Mouse (Mus musculus) limb, embryonic 14.5 days (tissue): ENCODE measurements around the gene Fam160b1. TPM values are rescaled to one million over a fixed set of nuclear protein-coding genes. Genes with fewer than 3 reads are reported as not detected.
A peak's percentile ranks its signal among the peaks of the same experiment; 100 is the strongest.

ENCODE experiments used
- ATAC-seq: fragments of 200-750 bp; cut with Nextera tagmentation; 2 replicates; pipeline ENCODE4 v1.8.0; 2017; ENCODE audit warnings: low read depth, moderate number of reproducible peaks, moderate TSS enrichment; ENCODE audit not compliant: low FRiP score
- DNase-seq: peaks from one replicate; pipeline ENCODE4 v3.0.0-alpha.2; 2015; ENCODE audit warnings: low spot score
- H3K27ac ChIP-seq: fragments of 300-500 bp; sonication (generic); replicated peaks from 2 replicates; pipeline ENCODE4 v1.5.1; 2014; ENCODE audit warnings: low read depth, mild to moderate bottlenecking, low read length, moderate library complexity, mixed read lengths
- H3K27me3 ChIP-seq: fragments of 300-500 bp; sonication (generic); 2 replicates; pipeline ENCODE4 v1.6.1; 2014; ENCODE audit warnings: low read length, mixed read lengths; ENCODE audit not compliant: control insufficient read depth, insufficient read depth
- H3K36me3 ChIP-seq: fragments of 300-500 bp; sonication (generic); 2 replicates; pipeline ENCODE4 v1.6.1; 2014; ENCODE audit warnings: mild to moderate bottlenecking, low read length, moderate library complexity, mixed read lengths; ENCODE audit not compliant: control insufficient read depth, insufficient read depth
- H3K4me1 ChIP-seq: fragments of 300-500 bp; sonication (generic); 2 replicates; pipeline ENCODE4 v1.6.1; 2014; ENCODE audit warnings: antibody characterized with exemption, low read length, mixed read lengths; ENCODE audit not compliant: control insufficient read depth, insufficient read depth
- H3K4me2 ChIP-seq: fragments of 300-500 bp; sonication (generic); replicated peaks from 2 replicates; pipeline ENCODE4 v1.6.1; 2014; ENCODE audit warnings: low read depth, mild to moderate bottlenecking, low read length, moderate library complexity; ENCODE audit not compliant: severe bottlenecking
- H3K4me3 ChIP-seq: fragments of 300-500 bp; sonication (generic); replicated peaks from 2 replicates; pipeline ENCODE4 v1.5.1; 2014; ENCODE audit warnings: low read length
- H3K9ac ChIP-seq: fragments of 300-500 bp; sonication (generic); 2 replicates; pipeline ENCODE4 v1.6.1; 2014; ENCODE audit warnings: mild to moderate bottlenecking, low read depth, low read length, moderate library complexity; ENCODE audit not compliant: severe bottlenecking
- H3K9me3 ChIP-seq: fragments of 300-500 bp; sonication (generic); 2 replicates; pipeline ENCODE4 v1.6.1; 2016; ENCODE audit warnings: low read length; ENCODE audit not compliant: control insufficient read depth
- POLR2A ChIP-seq: fragments of 200-500 bp; IDR thresholded peaks from 2 replicates; pipeline ENCODE4 v1.8.0; 2012; ENCODE audit warnings: inconsistent platforms, mild to moderate bottlenecking, moderate library complexity, borderline replicate concordance; ENCODE audit not compliant: insufficient read depth, insufficient read length; ENCODE audit errors: extremely low read depth
- WGBS: fragments of 180-500 bp; shearing (Covaris S2); extraction: QIAGEN DNeasy Blood & Tissue Kit; methylation state at CpG from one replicate; pipeline ENCODE4 v1.1.7; 2014; 5-methylcytosine and 5-hydroxymethylcytosine counted together
- polyA plus RNA-seq, 2 experiments: library from polyadenylated mRNA; depleted of rRNA in 1 of 2; stranded (reverse) in 1 of 2; unstranded in 1 of 2; fragments of >200 nt; fragmentation: Nextera tagmentation in 1 of 2; extraction: Ambion mirVana in 1 of 2; gene quantifications; 2 replicates each; pipeline versions ENCODE4 v1.2.1 to v1.2.3; 2012 to 2014

Fam160b1 gene
- polyA plus RNA-seq, 2 experiments: 19.3 to 23.0 TPM

DNA sequence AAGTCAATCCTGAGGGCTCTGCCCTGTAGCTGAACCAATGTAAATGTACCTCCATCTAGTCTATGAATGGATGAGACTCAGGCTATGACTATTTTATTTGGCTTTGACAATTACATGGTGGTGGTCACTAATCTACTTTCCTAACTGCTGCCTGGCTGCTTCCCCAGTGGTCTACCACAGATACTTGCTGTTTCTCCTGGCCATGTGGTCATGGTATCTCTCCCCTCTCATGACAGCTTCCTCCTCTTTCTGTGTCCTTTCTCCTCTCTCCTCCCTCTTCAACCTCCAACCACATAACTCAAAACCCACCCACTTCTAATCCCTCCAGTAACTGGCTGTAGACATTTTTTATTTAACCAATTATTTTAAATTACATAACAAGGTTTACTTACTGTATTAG, 11.4 kb upstream of the Fam160b1 start:
- Histone ChIP-seq H3K27ac (no peak overlapping the region), H3K9ac (no peak overlapping the region), H3K4me2 (no peak overlapping the region), H3K27me3 (no peaks in the 10 kb centered on the region), H3K4me3 (no peak overlapping the region), H3K36me3 (no peaks in the 10 kb centered on the region), H3K9me3 (no peaks in the 10 kb centered on the region; the same call in 1 of the 2 replicates), H3K4me1 (peaks cover 4% of the 10 kb centered on the region; the same call in 1 of the 2 replicates)
- no peak for TF ChIP-seq POLR2A
- ATAC-seq: no peak
- DNase-seq: no peak

DNA sequence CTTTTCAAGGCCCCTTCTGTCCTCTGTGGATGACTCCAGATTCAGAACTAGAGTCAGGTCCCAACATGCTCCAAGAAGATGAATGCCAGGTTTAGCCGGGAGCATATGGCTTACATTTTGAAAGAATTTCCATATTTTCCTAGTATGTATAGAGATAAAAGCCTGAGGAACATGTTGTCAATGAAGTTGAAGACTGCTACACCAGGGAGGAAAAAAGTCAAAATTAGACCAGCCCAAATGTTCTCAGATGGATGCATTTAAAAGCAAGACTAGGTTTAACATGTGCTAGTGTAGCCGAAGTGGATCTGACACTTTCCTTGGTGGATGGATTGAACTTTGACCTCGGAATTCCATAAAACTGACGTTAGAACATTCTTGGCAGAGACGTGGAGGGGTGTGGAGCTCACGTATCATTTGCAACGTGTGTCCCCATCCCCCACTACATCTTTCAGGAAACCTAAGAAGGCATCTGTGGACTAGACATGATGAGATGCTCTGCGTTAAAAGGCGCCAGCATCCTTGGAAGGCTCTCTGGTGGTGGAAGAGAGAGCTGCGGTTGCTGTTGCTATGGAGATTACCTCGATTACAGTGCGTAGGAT, 8.0 kb upstream of the Fam160b1 start:
- peaks cover 16% of the 10 kb centered on the region for H3K4me1 ChIP-seq
- no peaks in the 10 kb centered on the region for H3K27me3 ChIP-seq
- H3K4me2 ChIP-seq: no peak overlapping the region
- no peaks in the 10 kb centered on the region for H3K36me3 ChIP-seq
- ATAC-seq (peak; percentile 39; the same call in 1 of the 2 replicates), DNase-seq (peak; percentile 72)
- no peak overlapping the region for H3K4me3 ChIP-seq
- no peak overlapping the region for H3K9ac ChIP-seq
- H3K27ac ChIP-seq: no peak overlapping the region
- WGBS: 49% methylated on average over 12 of the region's 12 CpGs
- no peak for TF ChIP-seq POLR2A
- no peaks in the 10 kb centered on the region; the same call in 1 of the 2 replicates for H3K9me3 ChIP-seq

DNA sequence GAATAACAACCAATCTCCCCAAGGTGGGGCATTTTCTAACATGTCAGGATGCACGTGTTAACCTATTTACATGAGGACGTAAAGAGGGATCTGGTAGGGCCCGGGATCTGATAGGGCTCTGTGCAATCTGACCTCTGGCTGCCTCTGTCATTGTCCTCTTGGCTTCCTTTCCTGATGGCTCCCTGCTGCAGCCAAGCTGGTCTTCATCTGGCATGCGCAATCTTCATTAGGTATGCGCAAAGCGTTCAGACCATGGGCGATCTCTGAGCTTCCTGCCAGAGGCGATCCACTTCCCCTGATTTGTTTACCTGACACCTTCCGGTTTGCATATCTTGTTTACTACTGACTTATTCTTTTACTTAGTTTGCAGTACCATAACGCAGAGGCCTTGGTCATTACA, 7.3 kb upstream of the Fam160b1 start:
- DNase-seq: no peak
- no peak overlapping the region for H3K27ac ChIP-seq

DNA sequence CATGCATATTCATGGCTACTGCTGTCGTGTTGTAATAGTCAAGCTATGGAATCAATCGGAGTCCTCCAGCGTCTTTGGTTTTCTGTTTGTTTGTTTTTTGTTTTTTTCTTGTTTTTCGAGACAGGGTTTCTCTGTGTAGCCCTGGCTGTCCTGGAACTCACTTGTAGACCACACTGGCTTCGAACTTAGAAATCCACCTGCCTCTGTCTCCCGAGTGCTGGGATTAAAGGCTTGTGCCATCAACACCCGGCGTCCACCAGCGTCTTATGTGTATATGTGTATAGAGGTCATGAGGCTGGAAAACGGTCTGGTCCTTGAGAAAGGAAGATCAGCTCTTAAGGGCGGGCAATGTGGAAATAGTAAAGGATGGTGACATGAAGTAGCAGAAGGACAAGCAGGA, 6.4 kb upstream of the Fam160b1 start:
- no peak for TF ChIP-seq POLR2A
- DNase-seq (no peak), ATAC-seq (no peak)
- WGBS: 91% methylated on average over 11 of the region's 11 CpGs
- H3K4me3 ChIP-seq: no peak overlapping the region
- no peaks in the 10 kb centered on the region for H3K36me3 ChIP-seq
- no peaks in the 10 kb centered on the region for H3K9me3 ChIP-seq
- no peak overlapping the region for H3K4me2 ChIP-seq
- no peak overlapping the region for H3K9ac ChIP-seq
- no peaks in the 10 kb centered on the region for H3K27me3 ChIP-seq
- H3K4me1 ChIP-seq: peaks cover 18% of the 10 kb centered on the region
- no peak overlapping the region for H3K27ac ChIP-seq

More for the DNA sequence above, 7.3 kb upstream of the Fam160b1 start:
- Histone ChIP-seq H3K9ac (no peak overlapping the region), H3K4me1 (peaks cover 17% of the 10 kb centered on the region), H3K36me3 (no peaks in the 10 kb centered on the region), H3K4me2 (no peak overlapping the region), H3K4me3 (no peak overlapping the region), H3K9me3 (no peaks in the 10 kb centered on the region), H3K27me3 (no peaks in the 10 kb centered on the region)
- no peak for ATAC-seq
- no peak for TF ChIP-seq POLR2A
- WGBS: 92% methylated on average over 10 of the region's 10 CpGs

DNA sequence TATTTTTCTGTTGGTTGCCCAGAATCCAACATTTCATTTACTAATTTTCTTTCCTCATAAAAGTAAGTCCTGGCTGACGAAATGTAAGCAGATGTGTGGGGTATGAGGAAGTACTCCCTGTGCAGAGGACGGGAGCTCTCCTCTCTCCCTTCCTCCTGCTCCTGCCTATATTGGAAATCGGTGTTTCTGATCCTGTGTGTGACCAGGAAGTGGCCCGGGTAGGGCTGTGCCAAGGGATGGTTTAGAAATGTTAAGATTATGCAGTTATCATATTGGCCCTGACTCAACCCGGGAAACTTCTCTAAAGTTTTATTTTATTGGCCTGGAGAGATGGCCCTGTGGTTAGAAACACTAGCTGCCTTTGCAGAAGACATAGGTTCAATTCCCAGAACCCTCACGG, 5.8 kb upstream of the Fam160b1 start:
- H3K4me1 ChIP-seq: peaks cover 18% of the 10 kb centered on the region
- ATAC-seq: no peak
- H3K27ac ChIP-seq: 0 out of 2 replicates have a peak overlapping the region, but pooled peaks have one; percentile 55

More for the DNA sequence above, 5.8 kb upstream of the Fam160b1 start:
- Histone ChIP-seq H3K27me3 (no peaks in the 10 kb centered on the region), H3K9me3 (no peaks in the 10 kb centered on the region), H3K4me2 (no peak overlapping the region), H3K9ac (no peak overlapping the region), H3K36me3 (no peaks in the 10 kb centered on the region), H3K4me3 (no peak overlapping the region)
- no peak for TF ChIP-seq POLR2A
- DNase-seq: no peak
- WGBS: 61% methylated on average over 6 of the region's 6 CpGs
